ENCODE assay signal across 21 mouse cellular contexts in the genomic region with DNA sequence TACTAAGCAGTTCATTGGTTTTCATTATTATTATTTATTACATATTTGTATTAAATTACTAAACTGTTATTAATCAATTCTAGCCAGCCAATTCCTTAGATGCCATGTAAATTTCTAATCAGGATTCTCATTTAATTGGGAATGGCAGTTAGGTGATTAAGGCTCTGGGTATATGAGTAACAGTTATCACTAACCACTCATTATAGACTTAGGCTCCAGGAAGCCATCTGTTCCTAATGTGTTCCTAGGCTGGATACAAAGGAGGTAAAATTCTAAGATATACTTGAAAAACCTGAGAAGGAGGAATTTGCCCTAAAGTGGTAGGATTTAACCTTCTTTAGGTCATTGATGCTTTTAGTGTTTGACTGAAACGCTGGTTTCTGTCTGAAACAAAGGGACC. TPM values are rescaled to one million over a fixed set of nuclear protein-coding genes. Genes with fewer than 3 reads are reported as not detected.
DNase-seq lines count a peak whose midpoint lies in the region; ATAC-seq and TF ChIP-seq lines count a peak whose summit lies in the region.
"Had no signal": no experiment of that assay in that cellular context is flagged by ENCODE, and none has a peak within 500 bp of the region (broad histone marks: within the 10 kb centered on the region; RNA-seq: fewer than 3 reads in every experiment).

No protein-coding gene starts in this region.

- H3K27ac ChIP-seq in forebrain, embryonic 13.5 days, result peak overlapping the region; percentile 71
- no peak overlapping the region for H3K27ac ChIP-seq in forebrain, embryonic 10.5 days
- H3K27ac ChIP-seq in intestine, embryonic 14.5 days (ENCODE audit: low read depth), result peak overlapping the region; percentile 2; the same call in 1 of the 2 replicates
- H3K27ac ChIP-seq in intestine, embryonic 15.5 days, result no peak overlapping the region
- H3K27ac ChIP-seq in lung, embryonic 15.5 days, result peak overlapping the region; percentile 24; the same call in 1 of the 2 replicates
- H3K27ac ChIP-seq in stomach, embryonic 15.5 days, result peak overlapping the region; percentile 65; the same call in 1 of the 2 replicates
- H3K27ac ChIP-seq in cerebellum, adult 2 months (ENCODE audit: insufficient read depth, low read length), result no peak overlapping the region
- H3K27ac ChIP-seq: embryonic facial prominence, embryonic 12.5 days; liver, embryonic 14.5 days had no signal

- no peak overlapping the region for H3K4me3 ChIP-seq in forebrain, embryonic 13.5 days
- H3K4me3 ChIP-seq in forebrain, embryonic 10.5 days, result no peak overlapping the region
- no peak overlapping the region for H3K4me3 ChIP-seq in intestine, embryonic 14.5 days (ENCODE audit: low read depth, low read length)
- H3K4me3 ChIP-seq in intestine, embryonic 15.5 days (replicated peaks), result no peak overlapping the region
- no peak overlapping the region for H3K4me3 ChIP-seq in lung, embryonic 15.5 days
- no peak overlapping the region for H3K4me3 ChIP-seq in lung, adult 2 months (replicated peaks; ENCODE audit: extremely low read depth, low read depth, low read length)
- no peak overlapping the region for H3K4me3 ChIP-seq in stomach, embryonic 15.5 days (replicated peaks)
- H3K4me3 ChIP-seq in cerebellum, adult 2 months (replicated peaks; ENCODE audit: insufficient read depth, low read depth, low read length), result no peak overlapping the region
- H3K4me3 ChIP-seq: embryonic facial prominence, embryonic 12.5 days; heart, embryonic 15.5 days; hindbrain, embryonic 13.5 days; neural tube, embryonic 15.5 days had no signal

- H3K27me3 ChIP-seq in forebrain, embryonic 13.5 days, result no peaks in the 10 kb centered on the region
- H3K27me3 ChIP-seq in forebrain, embryonic 10.5 days (ENCODE audit: poor library complexity, severe bottlenecking), result no peaks in the 10 kb centered on the region
- no peaks in the 10 kb centered on the region for H3K27me3 ChIP-seq in intestine, embryonic 14.5 days (replicated peaks; ENCODE audit: control insufficient read depth, insufficient read depth, low read length)
- no peaks in the 10 kb centered on the region for H3K27me3 ChIP-seq in intestine, embryonic 15.5 days (replicated peaks)
- H3K27me3 ChIP-seq in lung, embryonic 15.5 days, result no peaks in the 10 kb centered on the region
- no peaks in the 10 kb centered on the region for H3K27me3 ChIP-seq in stomach, embryonic 15.5 days (replicated peaks)
- no peaks in the 10 kb centered on the region for H3K27me3 ChIP-seq in cerebellum, adult 2 months (ENCODE audit: control insufficient read depth, insufficient read depth, low read length)
- H3K27me3 ChIP-seq: embryonic facial prominence, embryonic 12.5 days; heart, embryonic 15.5 days; hindbrain, embryonic 13.5 days; neural tube, embryonic 15.5 days had no signal

- WGBS in forebrain, embryonic 13.5 days, result 67% methylated on average over 1 of the region's 1 CpGs
- WGBS in forebrain, embryonic 10.5 days, result 70% methylated on average over 1 of the region's 1 CpGs
- 65% methylated on average over 1 of the region's 1 CpGs for WGBS in intestine, embryonic 14.5 days
- 71% methylated on average over 1 of the region's 1 CpGs for WGBS in intestine, embryonic 15.5 days
- 41% methylated on average over 1 of the region's 1 CpGs for WGBS in lung, embryonic 15.5 days
- WGBS in lung, adult 2 months, result 56% methylated on average over 1 of the region's 1 CpGs
- 41% methylated on average over 1 of the region's 1 CpGs for WGBS in stomach, embryonic 15.5 days
- 91% methylated on average over 1 of the region's 1 CpGs for WGBS in cerebellum, adult 2 months

- DNase-seq in forebrain, embryonic 10.5 days (ENCODE audit: extremely low spot score, low spot score), result no peak
- no peak for DNase-seq in intestine, embryonic 14.5 days (ENCODE audit: low spot score)
- no peak for DNase-seq in lung, adult 2 months
- no peak for DNase-seq in cerebellum, adult 2 months
- DNase-seq: adrenal gland, postnatal 25 days; heart, postnatal 36 days; kidney, adult 8-10 months; kidney, postnatal 14 days; lung, postnatal 14 days; thymus, postnatal 25 days had no signal

- ATAC-seq in forebrain, embryonic 13.5 days, result peak; percentile 50; the same call in 1 of the 2 replicates
- no peak for ATAC-seq in intestine, embryonic 14.5 days (replicated peaks; ENCODE audit: low FRiP score, low TSS enrichment, low read depth)
- ATAC-seq in intestine, embryonic 15.5 days, result no peak
- ATAC-seq in lung, embryonic 15.5 days (ENCODE audit: borderline replicate concordance, extremely low read depth, low FRiP score, low TSS enrichment), result no peak
- ATAC-seq in stomach, embryonic 15.5 days (ENCODE audit: insufficient read depth, low FRiP score, low read depth), result no peak
- ATAC-seq: CD4-positive, CD25-positive, alpha-beta regulatory T cell, adult 4 months had no signal

- no peak overlapping the region for H3K4me2 ChIP-seq in forebrain, embryonic 13.5 days
- no peak overlapping the region for H3K4me2 ChIP-seq in intestine, embryonic 14.5 days (ENCODE audit: low read length)
- H3K4me2 ChIP-seq in intestine, embryonic 15.5 days (replicated peaks), result no peak overlapping the region
- no peak overlapping the region for H3K4me2 ChIP-seq in lung, embryonic 15.5 days
- no peak overlapping the region for H3K4me2 ChIP-seq in stomach, embryonic 15.5 days
- H3K4me2 ChIP-seq: embryonic facial prominence, embryonic 12.5 days; heart, embryonic 15.5 days; hindbrain, embryonic 13.5 days; midbrain, embryonic 11.5 days; neural tube, embryonic 15.5 days had no signal

- H3K9me3 ChIP-seq in forebrain, embryonic 13.5 days (replicated peaks), result no peaks in the 10 kb centered on the region
- H3K9me3 ChIP-seq in forebrain, embryonic 10.5 days, result peaks cover 1% of the 10 kb centered on the region; the same call in 1 of the 2 replicates
- no peaks in the 10 kb centered on the region for H3K9me3 ChIP-seq in intestine, embryonic 14.5 days (ENCODE audit: control insufficient read depth, low read length)
- H3K9me3 ChIP-seq in intestine, embryonic 15.5 days, result no peaks in the 10 kb centered on the region
- H3K9me3 ChIP-seq in lung, embryonic 15.5 days, result no peaks in the 10 kb centered on the region
- H3K9me3 ChIP-seq in stomach, embryonic 15.5 days, result no peaks in the 10 kb centered on the region
- H3K9me3 ChIP-seq: embryonic facial prominence, embryonic 12.5 days; heart, embryonic 15.5 days; hindbrain, embryonic 13.5 days; neural tube, embryonic 15.5 days had no signal

- TF ChIP-seq CTCF in lung, adult 2 months (IDR thresholded peaks at IDR 0.05; ENCODE audit: insufficient read depth, low read length), result no peak
- TF ChIP-seq CTCF in cerebellum, adult 2 months (IDR thresholded peaks at IDR 0.05; ENCODE audit: borderline replicate concordance, insufficient read depth, low read depth, low read length), result no peak

- no peak overlapping the region for H3K9ac ChIP-seq in forebrain, embryonic 13.5 days
- H3K9ac ChIP-seq in intestine, embryonic 14.5 days (ENCODE audit: low read length), result no peak overlapping the region
- H3K9ac ChIP-seq in intestine, embryonic 15.5 days, result no peak overlapping the region
- no peak overlapping the region for H3K9ac ChIP-seq in lung, embryonic 15.5 days
- H3K9ac ChIP-seq in stomach, embryonic 15.5 days, result no peak overlapping the region
- H3K9ac ChIP-seq: embryonic facial prominence, embryonic 12.5 days; heart, embryonic 15.5 days; hindbrain, embryonic 13.5 days; liver, embryonic 14.5 days; neural tube, embryonic 15.5 days had no signal

- no peak for TF ChIP-seq POLR2A in lung, adult 2 months (IDR thresholded peaks at IDR 0.05; ENCODE audit: borderline replicate concordance, extremely low read depth, low read depth, low read length)
- no peak for TF ChIP-seq POLR2A in cerebellum, adult 2 months (IDR thresholded peaks at IDR 0.05; ENCODE audit: borderline replicate concordance, insufficient read depth, low read length)

- peaks cover 12% of the 10 kb centered on the region for H3K4me1 ChIP-seq in forebrain, embryonic 13.5 days
- peaks cover 11% of the 10 kb centered on the region; the same call in 1 of the 2 replicates for H3K4me1 ChIP-seq in forebrain, embryonic 10.5 days
- H3K4me1 ChIP-seq in intestine, embryonic 14.5 days (replicated peaks; ENCODE audit: control insufficient read depth, insufficient read depth, low read length), result peaks cover 13% of the 10 kb centered on the region
- peaks cover 8% of the 10 kb centered on the region for H3K4me1 ChIP-seq in intestine, embryonic 15.5 days (replicated peaks)
- peaks cover 12% of the 10 kb centered on the region for H3K4me1 ChIP-seq in lung, embryonic 15.5 days
- peaks cover 4% of the 10 kb centered on the region; the same call in 1 of the 2 replicates for H3K4me1 ChIP-seq in lung, adult 2 months (ENCODE audit: control insufficient read depth, insufficient read depth, low read length)
- H3K4me1 ChIP-seq in stomach, embryonic 15.5 days, result peaks cover 10% of the 10 kb centered on the region
- peaks cover 8% of the 10 kb centered on the region; the same call in 1 of the 2 replicates for H3K4me1 ChIP-seq in cerebellum, adult 2 months (ENCODE audit: control insufficient read depth, insufficient read depth, low read length)

- H3K36me3 ChIP-seq in forebrain, embryonic 13.5 days (ENCODE audit: poor library complexity, severe bottlenecking), result peaks cover 1% of the 10 kb centered on the region
- H3K36me3 ChIP-seq in forebrain, embryonic 10.5 days (replicated peaks), result peaks cover 43% of the 10 kb centered on the region
- no peaks in the 10 kb centered on the region for H3K36me3 ChIP-seq in intestine, embryonic 14.5 days (ENCODE audit: control insufficient read depth, insufficient read depth, low read length)
- no peaks in the 10 kb centered on the region for H3K36me3 ChIP-seq in intestine, embryonic 15.5 days
- H3K36me3 ChIP-seq in lung, embryonic 15.5 days, result no peaks in the 10 kb centered on the region
- no peaks in the 10 kb centered on the region for H3K36me3 ChIP-seq in stomach, embryonic 15.5 days
- H3K36me3 ChIP-seq: embryonic facial prominence, embryonic 12.5 days; neural tube, embryonic 15.5 days had no signal

RNA-seq across cellular contexts. Expression of gene Golim4, which starts 14.9 kb away (rescaled TPM):
- polyA plus RNA-seq in forebrain, embryonic 13.5 days (2015; fragmentation: Nextera tagmentation; extraction: Ambion mirVana), result 38.5 and 39.6 TPM in 2 replicates
- 50.1 and 57.1 TPM in 2 replicates for polyA plus RNA-seq in forebrain, embryonic 10.5 days (2016; fragmentation: Nextera tagmentation; extraction: Ambion mirVana)
- polyA plus RNA-seq in intestine, embryonic 14.5 days (2014; fragmentation: Nextera tagmentation; extraction: Ambion mirVana), result 42.1 and 43.8 TPM in 2 replicates
- 43.7 and 45.7 TPM in 2 replicates for polyA plus RNA-seq in intestine, embryonic 15.5 days (2015; fragmentation: Nextera tagmentation; extraction: Ambion mirVana)
- polyA plus RNA-seq in lung, embryonic 15.5 days (2015; fragmentation: Nextera tagmentation; extraction: Ambion mirVana), result 50.1 and 53.3 TPM in 2 replicates
- polyA plus RNA-seq in lung, adult 2 months (2012; rRNA removed), result 35.2 and 40.3 TPM in 2 replicates
- 64.0 and 64.5 TPM in 2 replicates for polyA plus RNA-seq in stomach, embryonic 15.5 days (2015; fragmentation: Nextera tagmentation; extraction: Ambion mirVana)
- 28.7 and 31.8 TPM in 2 replicates for polyA plus RNA-seq in cerebellum, adult 2 months (2012; rRNA removed)

Comparison
In these comparisons a context has a peak if more than half of its experiments do, and no peak if none do; other contexts are left out.
1. H3K27ac ChIP-seq: peak in forebrain, embryonic 13.5 days (single experiment), intestine, embryonic 14.5 days (single experiment), lung, embryonic 15.5 days (single experiment) and stomach, embryonic 15.5 days (single experiment); none in forebrain, embryonic 10.5 days (single experiment), intestine, embryonic 15.5 days (single experiment) and cerebellum, adult 2 months (single experiment).